ENCODE assay signal across 19 mouse cellular contexts in genomic region chr9:107596619-107597569, GRCm38 (mm10). TPM values are rescaled to one million over a fixed set of nuclear protein-coding genes. Genes with fewer than 3 reads are reported as not detected.
DNase-seq lines count a peak whose midpoint lies in the region; ATAC-seq and TF ChIP-seq lines count a peak whose summit lies in the region.
"Had no signal": no experiment of that assay in that cellular context is flagged by ENCODE, and none has a peak within 500 bp of the region (broad histone marks: within the 10 kb centered on the region; RNA-seq: fewer than 3 reads in every experiment).

No protein-coding gene starts in this region.

- peak overlapping the region; percentile 57 for H3K4me2 ChIP-seq in heart, postnatal 0 days (ENCODE audit: low read depth, low read length)
- H3K4me2 ChIP-seq: midbrain, embryonic 12.5 days; neural tube, embryonic 13.5 days had no signal

- TF ChIP-seq CTCF in heart, postnatal 0 days (IDR thresholded peaks at IDR 0.05; ENCODE audit: low read depth), result no peak

- peaks cover 33% of the 10 kb centered on the region for H3K36me3 ChIP-seq in heart, postnatal 0 days (replicated peaks; ENCODE audit: control insufficient read depth, insufficient read depth, low read length)

- DNase-seq in kidney, postnatal 25 days, result peak; percentile 48 to 58
- no peak for DNase-seq in kidney, postnatal 14 days
- peak; percentile 28 for DNase-seq in NIH3T3 (ENCODE audit: low read depth)
- DNase-seq in heart, adult 18-20 months, result peak; percentile 84 to 86
- peak; percentile 91 for DNase-seq in heart, postnatal 0 days (ENCODE audit: low spot score)
- DNase-seq in ovary, postnatal 36 days (ENCODE audit: low spot score), result no peak
- DNase-seq in urinary bladder, postnatal 36 days (ENCODE audit: low spot score in 2 of 2), result no peak
- DNase-seq: B cell, adult 2 months; cerebellum, adult 2 months; embryo, embryonic 11 days; liver, postnatal 0 days; thymus, postnatal 25 days had no signal

- peak overlapping the region; percentile 91 for H3K27ac ChIP-seq in heart, postnatal 0 days (ENCODE audit: low read depth)
- H3K27ac ChIP-seq: limb, embryonic 10.5 days; midbrain, embryonic 12.5 days; neural tube, embryonic 13.5 days had no signal

- peak overlapping the region; percentile 34 for H3K4me3 ChIP-seq in heart, postnatal 0 days (ENCODE audit: low read depth, low read length)
- H3K4me3 ChIP-seq: erythroblast, embryonic 14.5 days; limb, embryonic 10.5 days; midbrain, embryonic 12.5 days; neural tube, embryonic 13.5 days had no signal

- peak overlapping the region; percentile 53 for H3K9ac ChIP-seq in heart, postnatal 0 days (replicated peaks; ENCODE audit: low read depth, low read length)
- H3K9ac ChIP-seq: liver, postnatal 0 days; midbrain, embryonic 12.5 days; neural tube, embryonic 13.5 days had no signal

- WGBS in heart, postnatal 0 days, result 44% methylated on average over 11 of the region's 11 CpGs

- H3K27me3 ChIP-seq in heart, postnatal 0 days (ENCODE audit: control insufficient read depth, insufficient read depth, low read length), result no peaks in the 10 kb centered on the region
- H3K27me3 ChIP-seq: midbrain, embryonic 12.5 days; neural tube, embryonic 13.5 days had no signal

- TF ChIP-seq EP300 in heart, postnatal 0 days (IDR thresholded peaks at IDR 0.05; ENCODE audit: low read depth), result no peak

- peaks cover 39% of the 10 kb centered on the region for H3K4me1 ChIP-seq in heart, postnatal 0 days (ENCODE audit: control insufficient read depth, insufficient read depth)
- H3K4me1 ChIP-seq: midbrain, embryonic 12.5 days had no signal

- H3K9me3 ChIP-seq in heart, postnatal 0 days (replicated peaks; ENCODE audit: control insufficient read depth, low read length), result no peaks in the 10 kb centered on the region
- H3K9me3 ChIP-seq: G1E; limb, embryonic 10.5 days; midbrain, embryonic 12.5 days; neural tube, embryonic 13.5 days had no signal

- ATAC-seq in heart, postnatal 0 days (ENCODE audit: insufficient read depth, low read depth), result peak; percentile 83
- no peak for ATAC-seq in erythroblast, adult 5-6 weeks (replicated peaks; ENCODE audit: low FRiP score, poor library complexity, severe bottlenecking)
- ATAC-seq: intestine, postnatal 0 days; liver, postnatal 0 days had no signal

RNA-seq across cellular contexts. Expression of gene Ifrd2, which starts 9.5 kb away (rescaled TPM):
- 10 to 100 TPM; 48.5 to 48.8 TPM for total RNA-seq in heart, adult 18-20 months (2021)
- 22.3 and 31.2 TPM in 2 replicates for total RNA-seq in heart, postnatal 0 days (2014; rRNA removed; ENCODE audit: low replicate concordance)
- polyA plus RNA-seq in heart, postnatal 0 days (2015; fragmentation: Nextera tagmentation; extraction: Ambion mirVana), result 28.6 and 33.6 TPM in 2 replicates
- total RNA-seq in erythroblast, adult 5-6 weeks (2015; ENCODE audit: low replicate concordance), result 207 and 270 TPM in 2 replicates
- 204 and 217 TPM in 2 replicates for total RNA-seq in erythroblast, adult 5-6 weeks (2017; ENCODE audit: low replicate concordance)

RNA-seq across cellular contexts. Expression of gene Sema3b, which starts 12.1 kb away (rescaled TPM):
- 10 to 100 TPM; 20.4 to 22.9 TPM for total RNA-seq in heart, adult 18-20 months (2021)
- 21.0 and 34.9 TPM in 2 replicates for total RNA-seq in heart, postnatal 0 days (2014; rRNA removed; ENCODE audit: low replicate concordance)
- polyA plus RNA-seq in heart, postnatal 0 days (2015; fragmentation: Nextera tagmentation; extraction: Ambion mirVana), result 8.9 and 9.1 TPM in 2 replicates
- not detected in 2 replicates for total RNA-seq in erythroblast, adult 5-6 weeks (2015; ENCODE audit: low replicate concordance)
- not detected in 2 replicates for total RNA-seq in erythroblast, adult 5-6 weeks (2017; ENCODE audit: low replicate concordance)
- polyA plus RNA-seq: erythroblast, embryonic 14.5 days; G1E had no signal

RNA-seq across cellular contexts. Expression of gene Hyal3, which starts 16.3 kb away (rescaled TPM):
- total RNA-seq in heart, adult 18-20 months (2021), result under 1 TPM; 0.28 to 0.37 TPM
- total RNA-seq in heart, postnatal 0 days (2014; rRNA removed; ENCODE audit: low replicate concordance), result 0.65 and 0.66 TPM in 2 replicates
- polyA plus RNA-seq in heart, postnatal 0 days (2015; fragmentation: Nextera tagmentation; extraction: Ambion mirVana), result 0.29 and 0.44 TPM in 2 replicates
- 2.3 and 2.9 TPM in 2 replicates for total RNA-seq in erythroblast, adult 5-6 weeks (2015; ENCODE audit: low replicate concordance)
- total RNA-seq in erythroblast, adult 5-6 weeks (2017; ENCODE audit: low replicate concordance), result 1.1 and 1.4 TPM in 2 replicates
- polyA plus RNA-seq: erythroblast, embryonic 14.5 days had no signal

RNA-seq across cellular contexts. Expression of gene Naa80, which starts 18.2 kb away (rescaled TPM):
- total RNA-seq in heart, adult 18-20 months (2021), result 10 to 100 TPM; 16.1 to 20.1 TPM
- total RNA-seq in heart, postnatal 0 days (2014; rRNA removed; ENCODE audit: low replicate concordance), result 28.4 and 58.8 TPM in 2 replicates
- polyA plus RNA-seq in heart, postnatal 0 days (2015; fragmentation: Nextera tagmentation; extraction: Ambion mirVana), result 14.5 and 17.5 TPM in 2 replicates
- total RNA-seq in erythroblast, adult 5-6 weeks (2015; ENCODE audit: low replicate concordance), result 13.4 and 20.2 TPM in 2 replicates
- 9.5 and 17.9 TPM in 2 replicates for total RNA-seq in erythroblast, adult 5-6 weeks (2017; ENCODE audit: low replicate concordance)

RNA-seq across cellular contexts. Expression of gene Hyal1, which starts 20.2 kb away (rescaled TPM):
- 1 to 10 TPM; 3.4 to 5.1 TPM for total RNA-seq in heart, adult 18-20 months (2021)
- total RNA-seq in heart, postnatal 0 days (2014; rRNA removed; ENCODE audit: low replicate concordance), result 14.0 and 21.3 TPM in 2 replicates
- 5.7 and 6.0 TPM in 2 replicates for polyA plus RNA-seq in heart, postnatal 0 days (2015; fragmentation: Nextera tagmentation; extraction: Ambion mirVana)
- total RNA-seq in erythroblast, adult 5-6 weeks (2015; ENCODE audit: low replicate concordance), result 2.7 and 9.8 TPM in 2 replicates
- 4.2 and 7.4 TPM in 2 replicates for total RNA-seq in erythroblast, adult 5-6 weeks (2017; ENCODE audit: low replicate concordance)

Comparison
In these comparisons a context has a peak if more than half of its experiments do, and no peak if none do; other contexts are left out.
1. DNase-seq: peak in kidney, postnatal 25 days (2 of 2), NIH3T3 (single experiment), heart, adult 18-20 months (2 of 2) and heart, postnatal 0 days (single experiment); none in kidney, postnatal 14 days (single experiment), ovary, postnatal 36 days (single experiment) and urinary bladder, postnatal 36 days (0 of 2).
2. RNA of gene Sema3b, which starts 12.1 kb away (total RNA-seq): 21.0 to 34.9 TPM in heart, postnatal 0 days and 20.4 to 22.9 TPM in heart, adult 18-20 months; not detected in erythroblast, adult 5-6 weeks; every median in the first group is over 10 times any median in the second.